ENCODE assay signal across 10 mouse cellular contexts in genomic region chr10:83083946-83084345, GRCm38 (mm10).
DNase-seq lines count a peak whose midpoint lies in the region; ATAC-seq and TF ChIP-seq lines count a peak whose summit lies in the region.
"Had no signal": no experiment of that assay in that cellular context is flagged by ENCODE, and none has a peak within 500 bp of the region (broad histone marks: within the 10 kb centered on the region; RNA-seq: fewer than 3 reads in every experiment).

No protein-coding gene starts in this region.

- 74% methylated on average over 9 of the region's 9 CpGs for WGBS in hindbrain, embryonic 10.5 days
- WGBS in hindbrain, embryonic 16.5 days: 48% methylated on average over 9 of the region's 9 CpGs

- DNase-seq in hindbrain, embryonic 10.5 days (ENCODE audit: low spot score): no peak
- DNase-seq in G1E (ENCODE audit: low spot score) (peak; percentile 40), liver (peak; percentile 47)
- peak; percentile 25 for DNase-seq in gastrocnemius, postnatal 10 days
- no peak for DNase-seq in cerebellum, adult 11 months
- no peak for DNase-seq in cerebellum, adult 18-20 months
- DNase-seq in thymus, postnatal 25 days: no peak
- DNase-seq: cerebellum, adult 8-10 months; spleen, adult 18-20 months had no signal

- H3K9ac ChIP-seq in hindbrain, embryonic 16.5 days (ENCODE audit: low read depth, low read length): no peak overlapping the region

- H3K4me2 ChIP-seq in hindbrain, embryonic 16.5 days (ENCODE audit: low read length): no peak overlapping the region

- no peak for ATAC-seq in hindbrain, embryonic 16.5 days
- ATAC-seq in G1E (ENCODE audit: extremely low read depth, insufficient number of reproducible peaks, low FRiP score, poor library complexity, severe bottlenecking): peak; percentile 9; the same call in 1 of the 2 replicates

- peak overlapping the region; percentile 37; the same call in 1 of the 2 replicates for H3K27ac ChIP-seq in hindbrain, embryonic 10.5 days
- no peak overlapping the region for H3K27ac ChIP-seq in hindbrain, embryonic 16.5 days (ENCODE audit: low read depth, low read length)

- H3K9me3 ChIP-seq in hindbrain, embryonic 10.5 days: no peaks in the 10 kb centered on the region
- no peaks in the 10 kb centered on the region for H3K9me3 ChIP-seq in hindbrain, embryonic 16.5 days (ENCODE audit: control insufficient read depth, low read length)
- H3K9me3 ChIP-seq in G1E (replicated peaks): no peaks in the 10 kb centered on the region

- TF ChIP-seq CTCF in G1E (IDR thresholded peaks at IDR 0.05; ENCODE audit: low read depth, low read length): no peak

- no peaks in the 10 kb centered on the region for H3K36me3 ChIP-seq in hindbrain, embryonic 10.5 days
- no peaks in the 10 kb centered on the region for H3K36me3 ChIP-seq in hindbrain, embryonic 16.5 days (ENCODE audit: control insufficient read depth, insufficient read depth, low read length)
- H3K36me3 ChIP-seq in G1E (replicated peaks): peaks cover 68% of the 10 kb centered on the region

- peaks cover 63% of the 10 kb centered on the region for H3K4me1 ChIP-seq in hindbrain, embryonic 10.5 days (replicated peaks)
- peaks cover 26% of the 10 kb centered on the region for H3K4me1 ChIP-seq in hindbrain, embryonic 16.5 days (ENCODE audit: control insufficient read depth, insufficient read depth, low read depth, low read length)
- H3K4me1 ChIP-seq in G1E (ENCODE audit: insufficient read depth, low read depth, low read length): peaks cover 68% of the 10 kb centered on the region

- H3K27me3 ChIP-seq in hindbrain, embryonic 10.5 days (ENCODE audit: insufficient read depth, poor library complexity, severe bottlenecking): no peaks in the 10 kb centered on the region
- no peaks in the 10 kb centered on the region for H3K27me3 ChIP-seq in hindbrain, embryonic 16.5 days (replicated peaks; ENCODE audit: control insufficient read depth, insufficient read depth, low read length)
- no peaks in the 10 kb centered on the region for H3K27me3 ChIP-seq in G1E (ENCODE audit: insufficient read depth, low read length)

- no peak overlapping the region for H3K4me3 ChIP-seq in hindbrain, embryonic 10.5 days
- no peak overlapping the region for H3K4me3 ChIP-seq in hindbrain, embryonic 16.5 days (ENCODE audit: low read length)
- peak overlapping the region; percentile 34; the same call in 1 of the 2 replicates for H3K4me3 ChIP-seq in G1E (ENCODE audit: low read depth, low read length)

Comparison
In these comparisons a context has a peak if more than half of its experiments do, and no peak if none do; other contexts are left out.
1. DNase-seq: peak in G1E (single experiment), gastrocnemius, postnatal 10 days (single experiment) and liver (single experiment); none in hindbrain, embryonic 10.5 days (single experiment), cerebellum, adult 11 months (single experiment), cerebellum, adult 18-20 months (0 of 2) and thymus, postnatal 25 days (single experiment).